Mouse (Mus musculus): ENCODE measurements around the gene Chtf18.

Chtf18 gene

DNA sequence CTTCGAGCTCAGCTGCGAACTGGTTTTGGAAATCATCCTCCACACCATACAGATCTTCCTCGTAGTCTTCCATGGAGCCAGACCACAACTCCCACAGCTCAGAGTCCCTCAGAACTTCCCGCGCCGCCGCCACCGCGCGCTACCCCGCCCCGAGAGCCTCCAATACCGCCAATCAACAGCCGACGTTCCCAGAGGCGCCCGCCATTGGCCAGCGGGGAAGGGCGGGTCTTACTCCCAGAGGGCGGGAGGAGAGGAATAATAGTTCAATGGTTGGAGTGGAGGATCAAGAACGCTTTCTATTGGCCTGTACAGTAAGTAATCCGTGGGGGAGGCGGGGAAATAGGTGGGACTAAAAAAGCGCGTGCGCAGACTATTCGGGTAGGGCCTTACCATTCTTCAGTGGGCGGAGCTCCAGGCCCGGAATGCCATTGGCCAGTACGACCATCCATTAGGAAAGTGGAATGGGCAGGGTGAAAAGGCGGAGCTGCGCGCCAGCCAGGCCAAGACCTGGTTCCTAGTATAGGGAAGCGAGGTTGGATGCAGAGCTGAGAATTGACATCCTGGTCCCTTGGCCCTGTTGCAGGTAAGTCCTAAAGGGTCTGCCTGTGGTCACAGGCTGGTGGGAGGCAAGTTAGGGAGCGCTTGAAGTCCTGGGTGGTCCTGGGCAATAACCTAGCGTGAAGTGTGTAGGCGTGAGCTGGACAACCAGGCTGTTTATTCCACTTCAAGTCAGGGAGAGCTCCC is at the start of gene Chtf18, which contains the start of gene Rpusd1:
Gene Chtf18, minus strand, starts transcription at position 155 of the 744 bp plus-strand sequence.
Gene Rpusd1, plus strand, starts transcription at position 406 of the 744 bp plus-strand sequence.
- DNase-seq (ENCODE audit: low read depth, low spot score): peak; percentile 100

DNA sequence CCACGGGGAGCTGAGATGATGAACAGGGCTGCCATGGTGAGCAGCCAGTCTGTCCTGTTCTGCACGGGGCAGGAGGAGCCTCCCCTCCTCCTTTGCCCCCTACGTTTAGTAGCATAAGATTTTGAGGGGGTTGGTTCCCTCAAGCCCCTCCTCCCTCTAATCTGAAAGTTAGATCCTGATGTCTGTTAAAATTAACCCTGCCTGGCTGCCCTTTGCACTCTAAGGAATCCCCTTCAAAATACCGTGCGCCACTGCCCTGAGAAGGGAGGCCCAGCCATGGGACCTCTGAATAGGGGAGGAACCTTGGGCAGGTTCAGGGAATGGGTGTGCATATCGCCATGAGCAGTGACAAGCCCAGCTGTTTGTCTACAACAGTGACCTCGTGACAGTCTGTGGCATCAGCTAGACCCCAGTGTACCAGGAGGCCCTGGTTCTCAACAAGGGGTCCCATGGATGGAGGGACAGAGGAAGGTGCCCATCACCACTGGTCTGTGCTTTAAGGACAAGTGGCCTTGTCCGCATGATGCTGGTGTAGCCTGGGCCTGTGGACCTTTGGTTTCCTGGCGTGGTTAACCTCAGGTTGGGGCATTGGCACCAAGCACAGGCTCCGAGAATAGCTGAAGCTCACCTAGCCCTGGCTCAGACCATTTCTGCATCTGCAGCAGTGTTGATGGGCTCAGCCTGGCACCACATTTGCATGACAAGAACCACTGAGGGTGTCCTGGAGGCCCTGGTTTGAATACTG is 48.3 kb upstream of the Chtf18 start:
- DNase-seq (ENCODE audit: low read depth, low spot score): no peak

DNA sequence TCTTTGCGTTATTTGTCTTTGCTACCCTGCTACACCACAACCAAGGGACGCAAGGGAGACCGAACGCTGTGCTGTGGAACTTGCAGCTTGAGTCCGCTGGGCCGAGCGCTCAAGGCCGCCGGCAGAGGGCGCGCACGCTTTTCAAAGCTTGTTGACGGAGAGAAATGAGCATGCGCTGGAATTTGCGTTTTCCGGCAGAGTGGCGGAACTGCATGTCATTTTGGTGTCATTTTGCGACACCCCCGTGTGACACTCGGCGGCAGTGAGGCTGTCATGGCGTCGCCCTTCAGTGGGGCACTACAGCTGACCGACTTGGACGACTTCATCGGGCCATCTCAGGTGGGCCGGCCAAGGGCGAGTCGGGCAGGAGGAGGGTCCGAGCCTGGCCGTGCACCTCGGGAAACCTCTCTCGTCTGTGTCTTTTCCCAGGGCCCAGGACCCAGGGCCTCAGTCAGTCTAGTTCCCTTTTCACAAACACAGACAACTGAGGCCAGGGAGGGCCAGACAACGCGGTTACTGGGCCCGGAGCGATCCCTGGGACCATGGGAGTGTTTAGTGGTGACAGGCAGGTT is 46.4 kb upstream of the Chtf18 start, which contains the start of gene Narfl:
Gene Narfl, plus strand, starts transcription at position 228 of the 572 bp plus-strand sequence.
- DNase-seq (ENCODE audit: low read depth, low spot score): peak; percentile 99

DNA sequence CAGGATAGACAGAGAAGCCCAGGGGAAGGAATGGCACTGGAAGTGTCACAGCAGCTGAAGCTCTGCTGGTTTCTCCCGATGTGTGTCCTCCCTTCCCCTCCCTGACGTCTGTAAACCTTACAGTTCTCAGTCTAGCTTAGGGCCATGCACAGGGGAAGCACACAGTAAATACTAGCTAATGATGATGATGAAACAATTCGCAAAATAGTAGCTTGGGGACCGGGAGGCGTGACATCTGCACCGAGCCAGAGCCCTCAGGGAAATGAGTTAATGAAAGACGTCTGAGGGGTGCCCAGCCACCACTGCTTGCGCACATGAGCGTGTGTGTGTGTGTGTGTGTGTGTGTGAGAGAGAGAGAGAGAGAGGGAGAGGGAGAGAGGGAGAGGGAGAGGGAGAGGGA is 42.1 kb upstream of the Chtf18 start:
- DNase-seq (ENCODE audit: low read depth, low spot score): no peak

DNA sequence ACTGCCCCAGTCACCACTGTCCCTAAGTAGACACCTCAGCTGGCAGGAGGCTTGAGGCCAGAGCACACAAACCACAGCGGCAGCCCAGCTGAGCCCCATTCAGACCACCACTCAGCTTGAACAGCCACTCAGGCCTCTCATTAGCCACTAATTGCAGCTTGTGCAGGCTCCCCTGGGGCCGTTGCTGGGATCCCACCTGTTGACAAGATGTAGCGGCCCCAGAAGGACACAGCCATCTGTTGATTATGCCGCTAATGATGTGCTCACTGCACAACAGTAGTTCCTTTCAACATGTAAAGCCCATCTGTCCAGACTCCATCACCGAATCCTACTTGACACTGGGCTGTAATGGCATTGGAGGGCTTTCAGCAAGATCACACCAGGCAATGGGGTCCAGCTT is 38.7 kb upstream of the Chtf18 start:
- DNase-seq (ENCODE audit: low read depth, low spot score): no peak

DNA sequence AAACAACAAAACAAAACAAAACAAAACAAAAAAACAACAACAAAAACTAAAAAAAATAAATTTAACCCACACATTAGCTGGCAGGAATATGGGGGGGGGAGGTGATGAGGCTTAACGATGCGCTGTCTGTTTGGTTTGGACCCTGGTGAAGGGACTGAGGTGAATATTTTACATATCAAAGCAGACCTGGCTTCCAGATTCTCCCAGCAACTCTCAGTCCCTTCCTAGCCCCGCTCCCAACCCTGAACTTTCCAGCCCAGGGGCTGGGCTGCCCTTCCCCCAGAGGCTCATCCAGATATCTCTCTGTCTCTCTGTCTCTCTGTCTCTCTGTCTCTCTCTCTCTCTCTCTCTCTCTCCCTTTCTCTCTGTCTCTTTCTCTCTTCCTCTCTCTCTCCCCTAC is 35.4 kb upstream of the Chtf18 start:
- peak; percentile 60 for DNase-seq (ENCODE audit: low read depth, low spot score)

DNA sequence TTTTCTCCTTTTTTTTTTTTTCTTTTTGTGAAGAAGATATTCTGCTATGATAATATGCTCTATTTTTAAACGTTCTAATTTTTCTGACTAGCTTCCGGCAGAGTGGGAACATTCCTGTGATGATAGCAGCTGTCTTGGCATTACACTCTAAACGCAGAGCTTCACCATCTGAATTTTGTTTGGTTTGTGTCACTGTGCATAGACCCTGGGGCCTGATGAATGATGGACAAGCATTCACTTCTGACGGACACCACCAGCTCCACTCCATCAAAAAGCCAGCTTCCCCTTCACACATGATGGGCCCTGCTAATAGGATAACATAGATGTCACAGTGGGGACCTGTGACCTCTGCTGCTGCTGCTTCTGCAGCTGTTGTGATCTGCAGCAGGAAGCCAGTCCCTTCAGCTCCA is 34.3 kb upstream of the Chtf18 start:
- DNase-seq (ENCODE audit: low read depth, low spot score): no peak

DNA sequence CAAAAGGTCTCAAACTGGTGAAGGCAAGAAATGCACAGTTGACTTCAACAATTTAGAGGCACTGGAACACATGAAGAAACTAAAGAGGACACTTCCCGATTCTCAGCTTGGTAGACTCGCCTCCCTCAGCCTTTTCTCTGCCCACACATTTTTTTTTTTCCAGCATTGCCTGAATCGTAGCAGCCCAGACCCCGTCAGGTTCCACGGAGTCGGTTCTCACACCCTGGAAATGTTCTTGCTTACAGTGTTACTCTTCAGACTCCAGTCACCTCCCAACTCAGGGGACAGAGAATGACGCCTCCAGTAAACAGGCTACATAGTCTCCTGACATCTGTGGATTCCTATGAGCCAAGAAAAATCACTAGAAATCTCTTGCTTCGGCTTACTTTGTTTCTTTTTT is 32.9 kb upstream of the Chtf18 start:
- DNase-seq (ENCODE audit: low read depth, low spot score): no peak

DNA sequence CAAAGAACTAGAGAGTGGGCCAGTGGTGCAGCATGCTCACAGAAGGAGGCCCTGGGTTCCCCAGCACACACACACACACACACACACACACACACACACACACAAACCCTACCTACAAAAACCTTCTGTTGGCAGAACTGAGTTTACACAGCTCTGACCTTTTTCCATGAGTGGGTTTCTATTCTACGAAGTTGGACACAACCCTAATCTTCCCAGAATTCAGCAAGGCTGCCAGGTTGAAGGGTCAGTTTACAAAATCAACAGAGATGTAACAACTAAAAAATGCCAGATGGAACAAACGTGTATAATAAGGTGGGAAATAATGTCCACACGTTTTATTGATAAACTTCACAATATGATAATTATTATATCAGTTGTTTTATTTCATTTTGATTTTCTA is 30.5 kb upstream of the Chtf18 start:
- no peak for DNase-seq (ENCODE audit: low read depth, low spot score)

DNA sequence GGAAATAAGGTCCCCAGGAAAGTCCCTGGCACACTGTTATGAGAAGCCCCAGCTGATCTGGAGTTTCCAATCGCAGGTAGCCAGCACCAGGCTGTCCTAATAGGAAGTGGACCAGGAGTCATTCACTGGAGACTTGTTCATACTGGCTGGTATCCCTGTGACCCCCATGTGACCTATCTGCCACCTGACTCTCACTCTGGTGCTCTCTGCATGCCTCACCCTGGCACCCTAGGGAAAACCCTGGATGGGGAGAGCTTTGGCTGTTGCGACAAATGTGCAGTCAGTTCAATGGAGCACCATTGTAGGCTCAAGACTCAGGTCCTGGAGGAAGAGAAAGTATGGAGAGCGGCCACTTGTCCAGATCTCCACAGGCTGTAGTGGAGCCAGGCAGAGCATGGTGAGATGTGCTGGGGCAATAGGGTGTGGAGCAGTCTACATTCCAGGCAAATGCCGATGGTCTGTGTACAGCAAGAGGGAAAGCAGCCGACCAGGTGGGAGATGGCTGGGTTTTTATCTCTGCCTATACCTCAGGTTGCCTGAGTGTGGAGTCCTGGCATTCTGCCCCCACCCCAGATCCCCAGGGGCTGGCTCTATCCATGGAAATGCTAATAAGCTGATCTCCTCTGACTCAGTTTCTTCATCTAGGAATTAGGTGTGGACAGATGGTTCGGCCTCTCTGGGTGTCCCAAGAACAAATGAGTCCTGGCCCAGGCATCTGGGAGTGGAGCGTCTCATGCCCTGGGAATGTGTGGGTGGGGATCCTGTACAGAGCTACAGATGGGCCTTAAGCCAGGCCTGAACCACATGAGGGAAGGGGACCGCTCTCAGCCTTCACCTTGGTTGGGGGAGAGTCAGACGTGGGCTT is 29.4 kb upstream of the Chtf18 start:
- peak; percentile 68 for DNase-seq (ENCODE audit: low read depth, low spot score)

DNA sequence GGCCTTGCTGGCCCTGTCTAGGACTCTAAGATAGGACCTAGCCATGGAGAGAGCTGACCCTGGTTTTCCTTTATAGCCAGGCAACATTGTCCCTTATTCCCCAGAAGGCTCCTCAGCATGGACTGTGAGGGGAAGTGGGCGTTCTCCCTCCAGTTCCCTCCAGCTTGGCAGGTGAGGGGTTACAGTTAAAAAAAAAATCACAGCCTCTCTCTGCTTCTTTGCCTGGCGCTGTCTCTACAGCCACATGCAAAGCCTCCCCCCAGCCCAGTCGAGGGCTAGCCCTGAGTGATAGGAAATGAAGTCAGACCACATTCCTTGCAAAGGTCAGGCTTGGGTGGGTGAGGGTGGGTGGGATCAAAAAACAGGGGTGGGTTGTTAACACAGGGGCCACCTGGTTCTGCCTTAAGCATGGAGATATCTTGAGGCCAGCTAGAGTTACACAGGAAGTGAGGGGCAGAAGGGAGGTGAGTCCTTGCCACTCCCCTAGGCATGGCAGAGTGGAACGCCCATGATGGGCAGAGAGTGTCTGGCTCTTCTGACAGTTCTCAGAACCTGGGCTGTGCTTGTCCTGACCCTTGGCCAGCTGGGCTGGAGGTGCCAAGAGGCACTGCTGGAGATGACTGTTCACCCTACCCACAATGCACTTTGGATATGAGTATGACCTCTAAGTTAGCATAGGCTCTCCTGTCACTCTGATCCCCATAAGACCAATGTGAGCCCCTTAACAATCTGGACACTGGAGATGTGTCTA is 28.6 kb upstream of the Chtf18 start:
- DNase-seq (ENCODE audit: low read depth, low spot score): peak; percentile 39

DNA sequence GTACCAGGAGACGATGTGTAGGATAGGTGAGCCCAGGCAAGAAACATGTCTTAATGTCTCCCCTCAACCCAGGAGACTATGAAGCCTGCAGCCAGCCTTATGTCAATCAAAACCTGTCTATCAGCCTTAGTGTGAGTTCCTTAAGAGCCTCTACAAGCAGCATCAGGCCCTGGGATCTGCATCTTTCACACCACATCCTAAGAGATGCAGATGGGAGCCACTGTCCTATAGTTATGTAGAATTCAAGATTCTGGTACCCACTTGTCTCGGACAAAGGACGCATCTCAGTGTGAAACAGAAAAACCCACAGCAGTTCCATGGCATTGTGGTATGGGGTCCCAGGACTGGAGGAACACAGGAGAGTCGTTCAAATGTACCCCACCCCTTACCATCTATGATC is 27.9 kb upstream of the Chtf18 start:
- peak; percentile 63 for DNase-seq (ENCODE audit: low read depth, low spot score)

DNA sequence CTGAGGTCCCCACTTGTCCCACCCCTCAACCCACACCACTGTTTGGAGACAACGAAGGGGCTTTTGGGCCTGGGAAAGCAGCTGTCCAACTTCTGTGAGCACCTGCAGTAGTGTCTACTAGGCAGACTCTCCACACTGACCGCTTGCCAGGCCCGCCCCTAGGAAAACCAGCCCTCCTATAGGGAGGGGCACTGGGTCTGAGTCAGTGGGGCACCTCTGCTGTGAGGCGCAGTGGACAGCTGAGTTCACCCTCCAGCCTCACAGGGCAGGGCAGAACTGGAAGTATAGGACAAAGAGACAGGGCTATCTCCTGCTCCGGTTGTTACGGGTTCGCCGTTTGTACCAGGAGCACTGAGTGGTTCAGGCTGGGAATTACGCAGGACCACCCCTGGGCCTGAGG is 27.0 kb upstream of the Chtf18 start, which contains the start of gene Msln:
Gene Msln, minus strand, starts transcription at position 138 of the 400 bp plus-strand sequence.
- DNase-seq (ENCODE audit: low read depth, low spot score): no peak

DNA sequence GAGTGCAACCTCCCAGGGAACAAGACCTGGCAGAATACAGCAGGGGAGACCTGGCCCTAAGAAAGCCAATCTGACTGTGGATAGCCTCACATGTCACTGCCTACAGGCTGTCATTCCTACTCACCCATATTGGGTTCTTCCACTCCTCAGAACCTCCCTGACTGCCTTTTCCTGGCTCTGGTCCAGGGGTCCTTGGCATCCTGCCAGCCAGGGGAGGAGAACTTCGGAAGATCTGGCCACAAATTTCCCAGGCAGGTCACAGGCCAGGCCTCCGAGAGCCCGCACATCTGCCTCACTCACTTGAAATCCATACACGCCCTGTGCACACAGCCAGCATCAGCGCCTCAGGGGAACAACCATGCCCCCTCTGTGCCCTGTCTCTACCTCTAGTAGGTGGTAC is 24.2 kb upstream of the Chtf18 start:
- no peak for DNase-seq (ENCODE audit: low read depth, low spot score)

DNA sequence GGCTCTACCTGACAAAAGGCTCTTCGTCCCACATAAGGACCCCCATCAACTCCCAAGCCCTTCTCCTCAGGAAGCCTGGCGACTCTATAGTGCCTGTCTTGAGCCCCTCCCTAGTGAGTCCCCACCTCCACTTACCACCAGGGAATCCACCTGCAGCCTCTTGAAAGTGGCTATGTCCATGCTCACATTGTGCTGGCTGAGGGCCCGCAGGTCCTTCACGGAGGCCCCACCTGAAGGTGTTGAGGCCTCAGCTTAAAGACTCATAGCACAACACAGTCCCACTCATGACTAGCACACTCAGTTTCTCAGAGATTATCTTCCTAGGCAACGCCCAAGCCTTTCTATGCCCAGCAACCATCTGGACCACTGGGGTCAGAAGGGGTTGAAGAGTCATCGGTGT is 22.1 kb upstream of the Chtf18 start:
- no peak for DNase-seq (ENCODE audit: low read depth, low spot score)

DNA sequence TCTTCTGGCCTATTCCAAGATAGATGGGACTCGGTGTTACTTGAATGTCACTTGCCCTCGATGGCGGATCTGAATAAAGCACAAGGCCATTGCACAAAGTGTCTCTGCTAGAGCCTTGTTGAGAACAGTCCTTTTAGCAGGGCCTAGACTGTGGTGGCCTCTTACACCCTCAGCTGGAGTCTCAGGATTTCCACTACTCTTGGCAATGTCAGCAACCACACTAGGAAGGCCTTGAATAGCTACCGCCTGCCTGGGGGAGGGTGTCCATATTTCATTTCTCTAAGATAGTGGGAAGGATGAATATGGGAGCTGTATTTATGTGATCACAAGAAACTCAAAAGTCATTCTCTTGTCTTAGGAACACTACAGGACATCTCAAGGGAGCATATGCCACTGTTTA is 21.0 kb upstream of the Chtf18 start:
- no peak for DNase-seq (ENCODE audit: low read depth, low spot score)

DNA sequence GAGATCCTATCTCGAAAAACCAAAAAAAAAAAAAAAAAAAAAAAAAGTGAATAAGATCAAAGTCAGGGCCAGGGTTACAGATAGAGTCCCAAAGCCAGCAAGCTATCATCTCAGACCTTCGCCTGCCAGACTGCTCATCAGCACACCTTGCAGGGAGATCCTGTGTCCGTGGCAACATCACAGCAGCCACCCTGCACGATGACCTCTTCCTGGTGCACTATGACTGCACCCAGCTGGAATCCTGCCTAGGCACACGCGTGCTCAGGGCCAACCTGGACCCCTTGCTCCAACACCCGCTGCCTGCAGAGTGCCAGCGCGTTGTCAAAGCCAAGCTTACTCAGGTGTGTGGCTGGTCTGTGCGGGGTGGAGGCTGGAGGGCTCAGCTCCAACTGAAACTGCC is 17.1 kb upstream of the Chtf18 start:
- no peak for DNase-seq (ENCODE audit: low read depth, low spot score)

DNA sequence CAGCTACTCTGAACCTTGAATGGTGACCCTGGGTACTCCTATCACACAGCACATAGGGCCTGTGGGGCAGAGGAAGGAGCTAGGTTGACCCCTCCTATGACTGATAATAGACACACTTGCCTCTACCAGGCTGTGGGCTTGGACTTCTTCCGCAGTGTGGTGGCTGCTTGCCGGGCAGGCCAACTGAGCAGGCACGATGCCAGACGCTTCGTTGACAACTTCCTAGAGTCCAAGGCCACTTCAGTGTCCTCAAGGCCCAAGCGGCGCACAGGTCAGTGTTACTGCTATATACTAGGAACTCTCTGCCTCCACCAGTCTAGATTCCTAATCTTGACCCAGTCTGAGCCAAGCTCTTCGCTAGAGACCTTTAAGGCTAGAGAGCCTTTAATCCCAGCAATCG is 16.6 kb upstream of the Chtf18 start:
- DNase-seq (ENCODE audit: low read depth, low spot score): no peak

DNA sequence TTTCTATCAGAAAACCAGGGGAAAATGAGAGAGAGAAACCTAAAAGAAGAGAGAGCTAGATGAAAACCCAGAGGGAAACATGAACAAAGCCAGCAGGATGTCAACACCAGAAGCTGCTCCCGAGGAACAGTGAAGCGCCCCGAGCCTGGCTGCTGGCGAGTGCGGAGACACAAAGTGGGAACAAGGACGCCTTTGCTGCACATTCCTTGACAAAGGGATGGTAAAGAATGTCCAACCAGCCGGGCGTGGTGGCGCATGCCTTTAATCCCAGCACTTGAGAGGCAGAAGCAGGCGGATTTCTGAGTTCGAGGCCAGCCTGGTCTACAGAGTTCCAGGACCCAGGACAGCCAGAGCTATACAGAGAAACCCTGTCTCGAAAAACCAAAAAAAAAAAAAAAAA is 14.3 kb upstream of the Chtf18 start:
- DNase-seq (ENCODE audit: low read depth, low spot score): peak; percentile 32

DNA sequence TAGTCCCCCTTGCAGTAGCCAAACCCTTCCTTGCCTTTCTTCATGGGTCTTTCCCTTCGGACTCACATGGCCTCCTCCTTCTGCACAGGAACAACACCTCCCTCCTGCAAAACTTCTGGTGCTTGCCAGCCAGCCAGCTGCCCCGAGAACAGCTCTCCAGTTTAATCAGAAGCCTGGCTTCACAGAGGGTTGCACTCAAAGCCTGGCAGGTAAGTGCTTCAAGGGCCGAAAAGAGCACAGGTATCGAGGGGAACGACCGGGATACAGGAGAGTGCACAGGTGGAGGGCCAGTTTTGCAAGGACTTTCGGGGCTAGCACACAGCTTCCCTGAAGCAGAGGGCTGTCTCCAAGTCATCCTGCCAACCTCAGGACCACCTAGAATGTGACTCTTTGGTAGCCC is 11.6 kb upstream of the Chtf18 start:
- DNase-seq (ENCODE audit: low read depth, low spot score): no peak

DNA sequence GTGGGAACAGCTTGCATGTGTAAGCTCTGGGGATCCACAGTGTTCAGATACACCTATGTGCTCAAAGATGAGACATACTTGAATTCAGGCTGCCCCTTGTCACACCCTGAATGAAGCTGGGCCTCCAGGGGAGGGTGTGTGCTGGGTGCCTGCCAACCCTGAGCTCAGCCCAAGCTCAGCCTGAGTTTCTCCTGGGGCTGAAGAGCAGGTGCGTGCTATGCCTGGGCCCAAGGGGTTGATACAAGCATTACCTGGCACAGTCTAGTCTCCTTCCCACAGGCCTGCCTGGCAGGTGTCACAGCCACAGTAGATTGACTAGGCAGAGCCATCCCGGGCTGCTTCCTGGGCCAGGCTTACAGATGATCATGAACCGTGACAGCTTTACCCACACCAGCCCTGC is 8.5 kb upstream of the Chtf18 start, which contains the start of gene Mslnl:
Gene Mslnl, plus strand, starts transcription at position 298 of the 400 bp plus-strand sequence.
- DNase-seq (ENCODE audit: low read depth, low spot score): no peak
